Mouse (Mus musculus) retina, embryonic 14.5 days (tissue): ENCODE measurements around the gene Gadd45g.

ENCODE experiments used
- DNase-seq: peaks from one replicate; pipeline ENCODE4 v3.0.0-alpha.2; 2015; ENCODE audit warnings: low spot score

The Gadd45g gene

DNA sequence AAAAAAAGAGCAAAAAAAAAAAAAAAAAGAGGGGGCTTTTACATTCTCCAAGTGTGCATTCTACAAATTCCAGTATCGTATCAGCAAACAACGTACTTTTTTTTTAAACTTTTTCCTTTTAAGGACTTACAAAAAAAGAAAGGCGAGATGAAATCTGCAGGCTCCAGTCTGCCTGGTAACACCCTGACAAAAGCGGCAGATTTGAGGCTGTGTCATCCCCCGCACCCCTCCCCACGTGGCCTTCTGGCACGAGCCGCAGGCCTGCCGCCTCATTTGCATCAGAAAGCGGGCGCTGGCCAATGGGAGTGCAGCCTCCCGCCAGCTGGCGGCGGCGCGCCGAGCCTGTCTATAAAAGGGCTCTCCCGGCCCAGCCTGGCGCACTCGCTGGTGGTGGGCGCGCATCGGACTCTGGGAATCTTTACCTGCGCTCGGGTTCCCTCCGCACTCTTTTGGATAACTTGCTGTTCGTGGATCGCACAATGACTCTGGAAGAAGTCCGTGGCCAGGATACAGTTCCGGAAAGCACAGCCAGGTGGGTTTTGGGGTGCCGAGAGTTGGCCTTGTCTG, at the start of gene Gadd45g:
TSS of gene Gadd45g (plus strand) at position 378 of the 567 bp plus-strand sequence.
- peak; percentile 97 for DNase-seq

- DNase-seq: no peak
Measured at GRCm38 (mm10) chr13:51797899-51798746, 48.4 kb upstream of the Gadd45g start.

DNA sequence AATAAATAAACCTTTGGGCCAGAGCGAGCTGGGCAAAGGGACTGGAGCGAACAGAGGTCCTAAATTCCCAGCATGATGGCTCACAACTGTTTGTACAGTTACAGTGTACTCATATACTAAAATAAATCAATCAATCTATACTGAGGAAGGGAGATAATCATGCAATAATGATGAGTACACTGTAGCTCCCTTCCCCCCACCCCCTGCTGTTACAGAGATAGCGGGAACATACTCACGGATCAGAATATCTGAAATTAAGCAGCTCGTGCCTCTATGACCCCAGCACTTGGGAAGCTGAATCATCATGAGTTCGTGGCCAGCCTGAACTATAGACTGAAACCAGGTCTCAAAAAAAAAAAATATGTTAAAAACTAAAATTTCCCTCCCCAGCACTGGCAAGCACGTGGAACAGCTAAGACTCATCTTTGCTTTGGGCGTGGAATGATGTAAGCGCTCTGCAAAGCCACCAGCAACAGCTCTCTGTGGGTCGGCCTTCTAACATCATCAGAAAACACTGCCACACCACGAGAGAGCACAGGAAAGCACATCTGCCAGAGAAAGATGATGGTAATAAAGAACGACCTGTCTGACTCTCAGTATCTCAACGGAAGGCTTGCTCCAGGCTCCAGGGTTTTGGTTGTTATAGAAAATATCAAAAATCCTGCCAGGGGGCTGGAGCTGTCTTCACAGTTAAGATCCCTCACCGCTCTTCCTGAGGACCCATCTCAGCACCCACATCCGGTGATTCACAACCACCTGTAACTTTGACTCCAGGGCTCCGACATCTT, 46.5 kb upstream of the Gadd45g start:
- no peak for DNase-seq

GRCm38 (mm10) chr13:51800921-51801320, 45.6 kb upstream of the Gadd45g start:
- DNase-seq: peak; percentile 32

DNA sequence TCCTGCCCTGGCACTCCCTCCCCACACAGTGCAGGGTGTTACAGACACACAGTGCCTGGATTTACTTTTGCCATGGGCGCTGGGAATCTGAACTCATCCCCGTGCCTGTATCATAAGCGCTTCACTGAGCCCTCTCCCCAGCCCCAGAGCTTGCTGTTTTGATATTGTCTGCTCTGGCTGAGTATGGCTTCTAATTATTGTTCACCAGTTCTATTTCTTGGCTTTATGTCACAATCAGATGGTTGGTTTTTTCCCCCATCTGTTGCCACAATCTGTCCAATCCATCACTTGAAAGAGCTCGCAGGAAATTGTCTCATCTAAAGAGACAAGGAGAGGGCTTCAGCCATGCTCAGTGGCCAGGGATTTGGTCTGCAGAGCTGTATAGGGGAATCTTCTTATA, 40.8 kb upstream of the Gadd45g start:
- no peak for DNase-seq

GRCm38 (mm10) chr13:51806220-51806619, 40.3 kb upstream of the Gadd45g start:
- DNase-seq: no peak

DNA sequence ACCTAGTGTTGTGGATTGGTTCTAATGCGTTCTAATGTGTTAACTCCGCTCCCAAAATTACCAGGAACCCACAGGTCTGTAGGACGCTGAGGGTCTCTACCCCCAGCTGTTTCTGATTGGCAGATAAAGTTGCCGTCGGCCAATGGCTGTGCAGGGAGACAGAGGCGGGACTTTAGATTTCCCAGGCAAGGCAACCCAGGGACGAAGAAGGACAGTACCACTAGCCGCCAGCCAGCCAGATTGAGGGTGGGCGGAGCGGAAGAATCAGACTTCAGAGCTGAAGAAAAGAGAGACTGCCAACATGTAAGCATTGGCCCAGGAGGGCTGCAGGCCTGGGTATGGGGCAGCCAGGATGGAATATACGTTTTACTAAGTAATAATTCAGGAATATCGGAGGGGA, 38.3 kb upstream of the Gadd45g start:
- peak; percentile 43 for DNase-seq

GRCm38 (mm10) chr13:51813621-51814615, 32.6 kb upstream of the Gadd45g start:
- DNase-seq: peak; percentile 43

GRCm38 (mm10) chr13:51814646-51815045, 31.8 kb upstream of the Gadd45g start:
- no peak for DNase-seq

DNA sequence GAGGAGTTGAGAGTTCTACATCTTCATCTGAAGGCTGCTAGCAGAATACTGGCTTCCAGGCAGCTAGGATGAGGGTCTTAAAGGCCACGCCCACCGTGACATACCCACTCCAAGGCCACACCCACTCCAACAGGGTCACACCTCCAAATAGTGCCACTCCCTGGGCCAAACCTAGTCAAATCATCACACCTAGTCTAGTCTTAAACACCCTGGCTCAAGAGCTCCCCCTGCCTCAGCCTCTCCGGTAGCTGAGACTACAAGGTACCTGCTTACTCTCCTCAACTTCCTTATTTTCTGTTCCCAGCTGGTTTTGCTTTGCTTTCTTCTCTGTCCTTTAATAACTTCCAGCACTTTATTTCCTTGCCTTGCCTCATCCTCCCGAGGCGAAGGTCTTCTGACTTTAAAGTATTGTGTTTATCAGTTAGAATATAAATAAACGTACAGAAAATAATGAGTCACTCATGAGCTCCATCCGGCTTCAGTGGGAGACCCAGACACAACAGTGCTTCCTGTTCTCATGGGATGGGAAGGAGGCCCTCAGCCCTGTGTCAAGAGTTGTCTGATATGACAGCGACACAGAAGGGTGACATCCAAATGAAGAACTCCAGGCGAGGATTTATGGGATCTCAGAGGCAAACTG, 30.5 kb upstream of the Gadd45g start:
- DNase-seq: no peak

DNA sequence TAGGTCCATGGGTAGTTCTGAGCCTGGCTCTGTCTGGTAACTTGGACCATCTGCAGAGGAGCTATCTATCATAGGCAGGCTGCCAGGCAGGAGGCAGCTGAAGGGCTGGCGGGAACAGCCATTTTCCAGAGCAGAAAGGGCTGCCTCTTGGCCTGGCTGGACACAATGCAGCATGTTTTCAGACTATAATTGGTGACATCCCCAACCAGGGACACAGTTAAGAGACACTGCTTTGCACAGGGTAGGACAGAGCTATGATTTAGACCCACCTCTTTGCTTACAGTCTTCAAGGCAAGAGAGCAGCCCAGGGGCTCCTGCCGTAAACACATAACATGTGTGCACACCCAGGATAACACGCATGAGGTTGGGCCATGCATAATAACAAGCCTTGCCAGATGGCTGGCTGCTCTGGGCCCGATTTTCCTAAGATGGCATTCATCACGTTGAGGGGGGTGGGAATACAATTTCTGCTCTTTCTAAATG, 29.9 kb upstream of the Gadd45g start:
- DNase-seq: no peak

DNA sequence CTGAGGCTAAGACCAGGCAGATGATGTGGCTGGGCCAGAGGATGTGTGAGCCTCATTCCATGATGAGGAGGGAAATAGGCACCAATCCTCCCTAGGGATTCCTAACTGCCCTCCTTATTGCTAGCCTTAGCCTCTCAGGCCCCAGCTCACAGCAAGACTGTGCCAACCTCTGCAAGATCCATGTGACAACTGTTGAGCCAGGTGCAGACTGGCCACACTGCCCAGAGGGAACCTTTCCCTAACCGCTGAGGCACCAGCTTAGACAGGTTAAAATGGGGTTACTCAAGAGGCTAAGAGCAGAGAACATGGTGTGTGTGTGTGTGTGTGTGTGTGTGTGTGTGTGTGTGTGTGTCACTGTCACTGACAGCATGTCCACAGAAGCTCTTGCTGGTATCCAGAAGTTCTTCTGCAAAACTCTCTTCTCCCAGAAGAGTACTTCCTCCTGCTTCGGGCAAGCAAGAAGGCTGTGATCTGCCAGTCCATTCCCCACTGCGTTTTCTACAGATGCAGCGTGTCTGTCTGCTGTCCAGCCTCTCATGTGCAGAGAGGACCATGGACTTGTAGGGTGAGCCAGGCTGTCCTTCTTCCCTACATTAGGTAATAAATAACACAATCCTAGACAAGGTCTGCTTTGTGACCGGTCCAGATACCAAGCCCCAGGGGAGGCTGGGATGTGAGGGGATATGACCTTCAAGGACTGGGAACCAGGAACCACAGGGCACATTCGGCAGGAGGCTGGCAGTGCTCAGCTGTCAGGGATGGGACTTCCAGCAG, 28.1 kb upstream of the Gadd45g start:
- no peak for DNase-seq

DNA sequence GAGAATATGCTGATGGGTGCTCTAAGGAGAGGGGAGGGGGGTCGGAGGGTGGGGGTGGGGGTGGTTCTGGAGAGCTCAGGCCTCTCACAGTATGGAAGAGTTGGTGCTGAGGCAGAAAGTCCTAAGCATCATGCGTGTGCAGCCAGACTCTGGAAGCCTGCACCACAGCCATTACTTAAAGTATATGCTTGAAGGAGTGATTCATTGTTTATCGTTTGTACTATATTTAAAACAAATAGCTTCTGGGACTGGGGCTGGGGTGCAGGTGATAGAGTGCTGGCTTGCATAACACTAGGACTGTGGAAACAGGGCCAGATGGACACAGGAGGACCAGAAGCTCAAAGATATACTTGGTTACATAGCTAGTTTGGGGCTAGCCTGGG, 27.5 kb upstream of the Gadd45g start:
- DNase-seq: no peak

GRCm38 (mm10) chr13:51819351-51819750, 27.1 kb upstream of the Gadd45g start:
- no peak for DNase-seq

DNA sequence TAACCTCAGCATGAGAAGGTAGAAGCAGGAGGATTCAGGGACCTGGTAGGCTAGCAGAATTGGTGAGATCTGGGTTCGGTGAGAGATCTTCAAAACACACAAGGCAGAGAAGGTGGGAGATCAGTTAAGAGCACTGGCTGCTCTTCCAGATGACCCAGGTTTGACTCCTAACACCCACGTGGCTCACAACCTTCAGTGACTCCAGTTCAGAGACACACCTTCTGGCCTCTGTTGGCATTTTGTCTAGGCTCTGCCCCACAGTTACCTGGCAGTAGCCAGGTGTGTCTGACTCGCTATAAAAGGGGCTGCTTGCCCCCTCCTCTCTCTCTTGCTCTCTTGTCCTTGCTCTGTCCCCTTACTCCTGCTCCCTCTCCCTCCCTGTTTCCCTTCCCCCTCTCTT, 24.5 kb upstream of the Gadd45g start:
- DNase-seq: no peak

DNA sequence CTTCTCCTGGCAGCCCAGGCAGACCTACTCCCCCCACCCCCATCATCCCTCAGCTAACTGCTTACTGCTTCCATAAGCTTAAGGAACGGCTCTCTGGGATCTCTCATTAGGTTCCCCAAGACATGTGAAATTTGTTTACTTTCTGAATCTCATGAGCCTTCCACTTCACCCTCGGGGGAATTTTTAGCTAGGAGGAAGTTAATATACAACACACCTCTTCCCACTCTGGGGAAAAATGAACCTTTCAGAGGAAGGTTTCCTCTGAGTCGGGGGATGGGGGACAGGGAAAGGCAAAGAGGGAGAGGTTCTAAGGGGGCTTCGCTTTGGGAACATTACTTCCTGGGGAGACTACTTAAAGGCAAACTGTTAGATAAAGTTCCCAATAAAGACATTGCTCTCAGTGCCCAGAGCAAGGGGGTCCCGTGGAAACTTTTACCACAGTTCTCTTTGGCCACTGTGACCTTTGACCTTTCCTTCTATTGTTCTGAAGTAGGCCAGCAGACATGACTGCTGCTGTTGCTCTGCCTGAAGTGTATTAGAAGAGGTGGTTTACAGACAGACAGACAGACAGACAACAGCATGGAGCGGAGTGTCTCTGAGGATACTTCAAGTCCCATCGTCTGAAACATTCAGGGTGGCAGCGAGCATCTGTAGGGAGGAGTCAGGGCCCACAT, 22.5 kb upstream of the Gadd45g start:
- DNase-seq: peak; percentile 55

DNA sequence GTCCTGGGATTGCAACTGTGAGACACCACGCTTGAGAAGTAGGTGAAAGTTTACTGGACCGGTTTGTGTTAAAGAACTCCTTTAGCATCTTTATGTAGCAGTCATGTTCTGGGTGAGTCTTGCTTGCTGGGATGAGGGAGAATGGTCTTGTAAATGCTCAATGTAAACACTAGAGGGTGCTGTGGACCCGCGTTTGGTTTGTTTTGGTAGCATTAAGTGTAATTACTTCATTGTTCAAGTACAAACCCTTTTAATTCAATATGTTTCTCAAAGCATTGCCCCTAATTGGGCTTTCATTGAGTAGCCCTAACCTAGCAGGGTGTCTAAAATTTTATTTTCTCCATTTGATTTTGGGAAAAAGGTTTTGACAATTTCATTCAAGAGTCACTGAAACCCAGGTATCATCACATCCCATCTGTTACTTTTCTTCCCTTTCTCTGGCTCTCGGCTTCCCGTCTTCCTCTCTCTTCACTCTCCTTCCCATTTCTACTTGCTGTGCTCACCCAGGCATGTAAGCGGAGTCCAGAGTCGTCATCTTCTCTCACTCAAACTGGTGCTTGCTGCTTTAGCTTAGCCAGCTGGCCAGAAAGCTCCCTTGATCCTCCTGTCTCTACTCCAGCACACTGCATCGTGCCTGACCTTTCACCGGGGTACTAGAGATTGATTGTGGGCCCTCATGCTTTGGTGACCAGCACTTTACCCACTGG, 15.6 kb upstream of the Gadd45g start:
- DNase-seq: peak; percentile 84

GRCm38 (mm10) chr13:51832491-51832890, 14.0 kb upstream of the Gadd45g start:
- DNase-seq: no peak

DNA sequence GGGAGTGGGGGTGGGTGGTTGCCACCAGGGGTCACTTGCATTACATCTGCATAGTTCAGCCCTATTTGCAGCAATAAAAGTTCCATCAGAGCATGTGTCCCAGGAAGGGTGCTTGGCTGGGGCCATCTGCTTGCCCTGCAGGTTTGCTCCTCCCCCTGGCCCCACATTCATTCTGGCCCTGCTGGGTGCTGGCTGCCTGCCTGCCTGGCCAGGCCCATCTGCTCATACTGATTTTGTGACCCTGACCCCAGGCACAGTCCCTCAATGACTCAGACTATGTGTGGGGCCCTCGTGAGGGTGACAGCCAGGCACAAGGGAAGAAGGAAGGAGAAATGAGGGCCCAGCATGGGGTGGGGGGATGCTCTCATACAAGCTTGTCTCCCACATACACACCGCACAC, 12.9 kb upstream of the Gadd45g start:
- peak; percentile 45 for DNase-seq
